Mouse (Mus musculus): Measurements from ENCODE around the gene Nfkbiz. TPM values are rescaled to one million over a fixed set of nuclear protein-coding genes. Genes with fewer than 3 reads are reported as not detected.
"Not testable (repeated sequence)": the region's sequence is repeated elsewhere in the genome, so short reads cannot be mapped to it uniquely, and the experiment has no call there.

Gene Nfkbiz
- polyA plus RNA-seq, 1 experiment from 2014 or later = 6.4 TPM

- no peak for ATAC-seq (ENCODE audit: insufficient number of reproducible peaks, low FRiP score, low TSS enrichment, low read depth)
- no peak overlapping the region for H3K4me2 ChIP-seq (replicated peaks)
- WGBS = 34% methylated on average over 4 of the region's 4 CpGs
- no peaks in the 10 kb centered on the region for H3K4me1 ChIP-seq
- no peaks in the 10 kb centered on the region for H3K36me3 ChIP-seq
- H3K4me3 ChIP-seq (replicated peaks) = no peak overlapping the region
- H3K27ac ChIP-seq (replicated peaks) = no peak overlapping the region
- no peaks in the 10 kb centered on the region for H3K27me3 ChIP-seq
- no peak overlapping the region for H3K9ac ChIP-seq
- no peaks in the 10 kb centered on the region for H3K9me3 ChIP-seq (replicated peaks)
Observed at GRCm38 (mm10) chr16:55852515-55852914, 13.8 kb upstream of the Nfkbiz start.

DNA sequence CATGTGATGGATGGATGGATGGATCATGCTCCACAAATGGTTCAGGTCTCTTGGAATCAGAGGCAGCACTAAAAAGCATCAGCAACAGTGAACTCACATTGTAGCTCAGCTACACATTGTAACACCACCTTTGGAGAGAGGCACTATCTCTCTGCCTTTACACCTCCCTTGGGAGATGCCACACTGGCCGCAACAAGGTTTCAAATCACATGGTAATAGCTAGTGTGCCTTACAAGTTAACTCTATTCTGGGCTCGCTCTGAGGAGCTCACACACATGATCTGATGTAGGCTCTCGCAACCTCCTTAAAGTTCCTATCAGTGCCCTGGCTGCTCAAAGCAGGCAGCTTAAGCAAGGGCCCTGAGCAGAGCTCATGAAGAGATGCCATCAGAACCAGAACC is 11.8 kb upstream of the Nfkbiz start:
- H3K27me3 ChIP-seq = no peaks in the 10 kb centered on the region
- H3K36me3 ChIP-seq = no peaks in the 10 kb centered on the region
- WGBS = 85% methylated on average over 3 of the region's 3 CpGs
- H3K27ac ChIP-seq (replicated peaks) = no peak overlapping the region
- H3K9me3 ChIP-seq (replicated peaks) = no peaks in the 10 kb centered on the region
- H3K4me2 ChIP-seq (replicated peaks) = no peak overlapping the region
- H3K4me3 ChIP-seq (replicated peaks) = no peak overlapping the region
- H3K4me1 ChIP-seq = no peaks in the 10 kb centered on the region
- ATAC-seq (ENCODE audit: insufficient number of reproducible peaks, low FRiP score, low TSS enrichment, low read depth) = no peak
- H3K9ac ChIP-seq = no peak overlapping the region

DNA sequence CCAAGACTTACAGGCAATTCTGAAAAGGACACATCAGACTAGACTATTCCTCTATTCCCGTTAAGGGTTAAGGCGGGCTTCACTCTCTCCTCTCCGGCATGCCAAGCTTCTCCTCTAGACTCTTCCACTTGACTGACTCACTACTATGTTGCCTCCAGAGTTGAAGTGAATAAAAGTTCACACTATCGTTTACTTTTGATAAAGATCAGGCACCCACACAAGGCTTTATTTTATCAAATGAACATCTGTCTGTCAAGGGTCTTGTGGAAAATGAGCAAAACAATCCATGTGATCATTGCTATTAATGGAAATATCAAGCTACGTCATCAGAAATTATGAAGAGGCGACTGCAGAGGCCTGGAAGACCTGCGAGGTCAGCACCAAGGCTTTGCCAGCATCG is 9.0 kb upstream of the Nfkbiz start:
- H3K4me3 ChIP-seq (replicated peaks) = no peak overlapping the region
- 84% methylated on average over 8 of the region's 8 CpGs for WGBS

DNA sequence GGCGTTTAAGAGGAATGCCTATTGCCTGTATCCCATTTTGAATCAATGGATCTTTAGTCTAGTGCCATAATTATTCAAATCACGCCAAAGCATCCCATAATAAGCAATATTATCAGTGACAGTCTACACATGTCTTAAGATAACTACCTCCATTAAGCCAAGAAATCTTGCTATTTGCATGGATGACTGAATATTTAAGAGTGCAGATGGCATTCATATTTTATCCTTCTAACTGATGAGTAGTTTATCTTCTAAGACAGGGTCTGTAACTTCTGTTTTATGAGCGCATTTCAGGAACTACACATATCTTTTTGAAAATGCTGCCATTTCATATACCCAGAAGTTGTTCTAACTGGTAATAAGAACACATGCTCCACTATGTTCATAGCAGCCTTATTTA is 6.1 kb upstream of the Nfkbiz start:
- WGBS = 96% methylated on average over 3 of the region's 3 CpGs
- Histone ChIP-seq H3K4me3 (replicated peaks) (no peak overlapping the region), H3K4me1 (no peaks in the 10 kb centered on the region), H3K27ac (replicated peaks) (no peak overlapping the region), H3K27me3 (no peaks in the 10 kb centered on the region), H3K36me3 (peaks cover 4% of the 10 kb centered on the region; the same call in 1 of the 2 replicates), H3K9ac (no peak overlapping the region), H3K9me3 (replicated peaks) (no peaks in the 10 kb centered on the region), H3K4me2 (replicated peaks) (no peak overlapping the region)
- ATAC-seq (ENCODE audit: insufficient number of reproducible peaks, low FRiP score, low TSS enrichment, low read depth) = no peak

More for the DNA sequence above, 9.0 kb upstream of the Nfkbiz start:
- Histone ChIP-seq H3K9ac (no peak overlapping the region), H3K27ac (replicated peaks) (no peak overlapping the region), H3K4me2 (replicated peaks) (no peak overlapping the region), H3K9me3 (replicated peaks) (no peaks in the 10 kb centered on the region), H3K4me1 (no peaks in the 10 kb centered on the region), H3K36me3 (peaks cover 4% of the 10 kb centered on the region; the same call in 1 of the 2 replicates), H3K27me3 (no peaks in the 10 kb centered on the region)
- no peak for ATAC-seq (ENCODE audit: insufficient number of reproducible peaks, low FRiP score, low TSS enrichment, low read depth)

DNA sequence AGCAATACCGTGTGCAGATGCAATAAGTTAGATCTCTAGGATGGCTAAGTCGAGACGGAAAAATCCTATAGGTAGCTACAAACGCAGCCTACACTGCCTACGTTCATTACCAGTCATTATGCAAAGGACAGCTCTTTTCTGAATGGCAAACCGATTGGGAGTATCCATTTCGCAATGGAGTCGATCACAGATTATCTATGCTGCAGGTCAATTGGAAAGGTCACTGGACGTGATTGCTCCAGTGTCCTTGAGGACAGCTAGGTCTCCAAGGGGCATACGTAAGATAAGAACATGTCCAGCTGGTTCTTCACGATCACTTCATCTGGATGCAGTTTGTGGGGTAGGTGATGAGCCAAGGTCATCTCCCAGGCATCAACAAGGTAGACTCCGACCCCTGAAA is 5.2 kb upstream of the Nfkbiz start:
- peaks cover 4% of the 10 kb centered on the region; the same call in 1 of the 2 replicates for H3K36me3 ChIP-seq
- H3K27me3 ChIP-seq = no peaks in the 10 kb centered on the region
- no peak overlapping the region for H3K4me2 ChIP-seq (replicated peaks)
- H3K27ac ChIP-seq (replicated peaks) = no peak overlapping the region
- no peaks in the 10 kb centered on the region for H3K9me3 ChIP-seq (replicated peaks)
- ATAC-seq (ENCODE audit: insufficient number of reproducible peaks, low FRiP score, low TSS enrichment, low read depth) = no peak
- no peaks in the 10 kb centered on the region for H3K4me1 ChIP-seq
- no peak overlapping the region for H3K9ac ChIP-seq
- 91% methylated on average over 12 of the region's 12 CpGs for WGBS
- no peak overlapping the region for H3K4me3 ChIP-seq (replicated peaks)

DNA sequence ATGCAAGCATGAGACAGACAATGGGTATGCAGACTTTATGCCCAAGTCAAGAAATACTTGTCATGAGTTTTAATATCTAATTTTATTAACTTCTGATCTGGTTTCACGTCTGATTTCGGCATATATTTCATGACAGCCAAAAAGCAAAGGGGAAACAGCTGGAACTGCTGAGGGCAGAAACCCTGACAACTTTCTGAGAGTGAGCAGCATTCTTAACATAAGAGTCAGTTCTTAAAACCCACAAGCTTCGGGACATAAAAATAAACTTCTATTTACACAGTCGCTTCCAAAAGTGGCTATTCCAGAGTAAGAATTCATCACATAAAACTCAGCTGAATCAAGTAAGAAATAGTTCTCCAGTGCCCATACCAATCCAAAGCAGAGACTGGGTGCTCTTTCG is 4.4 kb upstream of the Nfkbiz start:
- H3K9me3 ChIP-seq (replicated peaks) = no peaks in the 10 kb centered on the region
- H3K36me3 ChIP-seq = peaks cover 4% of the 10 kb centered on the region; the same call in 1 of the 2 replicates
- no peaks in the 10 kb centered on the region for H3K27me3 ChIP-seq
- no peak overlapping the region for H3K27ac ChIP-seq (replicated peaks)
- H3K9ac ChIP-seq = no peak overlapping the region
- no peak overlapping the region for H3K4me3 ChIP-seq (replicated peaks)
- no peaks in the 10 kb centered on the region for H3K4me1 ChIP-seq
- no peak for ATAC-seq (ENCODE audit: insufficient number of reproducible peaks, low FRiP score, low TSS enrichment, low read depth)
- no peak overlapping the region for H3K4me2 ChIP-seq (replicated peaks)
- 66% methylated on average over 5 of the region's 5 CpGs for WGBS

GRCm38 (mm10) chr16:55841506-55841905 is 2.8 kb upstream of the Nfkbiz start:
- no peaks in the 10 kb centered on the region for H3K4me1 ChIP-seq
- 88% methylated on average over 6 of the region's 6 CpGs for WGBS
- no peaks in the 10 kb centered on the region for H3K9me3 ChIP-seq (replicated peaks)
- no peaks in the 10 kb centered on the region for H3K27me3 ChIP-seq
- no peak for ATAC-seq (ENCODE audit: insufficient number of reproducible peaks, low FRiP score, low TSS enrichment, low read depth)
- H3K36me3 ChIP-seq = peaks cover 4% of the 10 kb centered on the region; the same call in 1 of the 2 replicates
- H3K4me2 ChIP-seq (replicated peaks) = no peak overlapping the region
- H3K27ac ChIP-seq (replicated peaks) = no peak overlapping the region
- H3K9ac ChIP-seq = no peak overlapping the region
- H3K4me3 ChIP-seq (replicated peaks) = no peak overlapping the region

GRCm38 (mm10) chr16:55838129-55838509 is 580 bp downstream of the Nfkbiz start:
- Histone ChIP-seq H3K9ac (peak overlapping the region; percentile 66), H3K27ac (replicated peaks) (peak overlapping the region; percentile 67), H3K4me2 (replicated peaks) (peak overlapping the region; percentile 70), H3K9me3 (replicated peaks) (no peaks in the 10 kb centered on the region), H3K36me3 (no peaks in the 10 kb centered on the region), H3K4me3 (replicated peaks) (peak overlapping the region; percentile 64), H3K4me1 (no peaks in the 10 kb centered on the region), H3K27me3 (no peaks in the 10 kb centered on the region)
- WGBS = 4% methylated on average over 3 of the region's 3 CpGs
- no peak for ATAC-seq (ENCODE audit: insufficient number of reproducible peaks, low FRiP score, low TSS enrichment, low read depth)

DNA sequence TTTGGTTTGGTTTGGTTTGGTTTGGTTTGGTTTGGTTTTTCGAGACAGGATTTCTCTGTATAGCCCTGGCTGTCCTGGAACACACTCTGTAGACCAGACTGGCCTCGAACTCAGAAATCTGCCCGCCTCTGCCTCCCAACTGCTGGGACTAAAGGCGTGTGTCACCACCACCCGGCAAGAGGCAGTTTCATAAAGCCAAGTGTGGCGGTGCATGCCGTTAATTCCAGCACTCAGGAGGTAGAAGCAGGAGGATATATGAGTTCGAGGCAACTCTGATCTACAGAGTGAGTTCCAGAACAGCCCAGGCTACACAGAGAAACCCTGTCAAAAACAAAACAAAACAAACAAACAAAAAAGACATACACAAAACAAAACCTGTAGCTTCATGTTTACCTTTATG is 1.0 kb downstream of the Nfkbiz start:
- H3K36me3 ChIP-seq; H3K9ac ChIP-seq; H3K4me1 ChIP-seq; ATAC-seq (ENCODE audit: insufficient number of reproducible peaks, low FRiP score, low TSS enrichment, low read depth); H3K27me3 ChIP-seq; H3K4me3 ChIP-seq (replicated peaks); H3K27ac ChIP-seq (replicated peaks); H3K9me3 ChIP-seq (replicated peaks): not testable (repeated sequence)
- WGBS = 93% methylated on average over 8 of the region's 8 CpGs
- peak overlapping the region; percentile 70 for H3K4me2 ChIP-seq (replicated peaks)

- no peak overlapping the region for H3K4me3 ChIP-seq (replicated peaks)
- no peak overlapping the region for H3K4me2 ChIP-seq (replicated peaks)
- H3K4me1 ChIP-seq = no peaks in the 10 kb centered on the region
- no peaks in the 10 kb centered on the region for H3K27me3 ChIP-seq
- WGBS = 80% methylated on average over 2 of the region's 2 CpGs
- H3K36me3 ChIP-seq = no peaks in the 10 kb centered on the region
- no peak overlapping the region for H3K9ac ChIP-seq
- no peak for ATAC-seq (ENCODE audit: insufficient number of reproducible peaks, low FRiP score, low TSS enrichment, low read depth)
- H3K27ac ChIP-seq (replicated peaks) = no peak overlapping the region
- no peaks in the 10 kb centered on the region for H3K9me3 ChIP-seq (replicated peaks)
Observed at GRCm38 (mm10) chr16:55837168-55837567, 1.5 kb downstream of the Nfkbiz start.

GRCm38 (mm10) chr16:55835798-55836197 is 2.9 kb downstream of the Nfkbiz start:
- H3K9ac ChIP-seq = no peak overlapping the region
- H3K36me3 ChIP-seq = no peaks in the 10 kb centered on the region
- H3K27me3 ChIP-seq = no peaks in the 10 kb centered on the region
- H3K4me3 ChIP-seq (replicated peaks) = no peak overlapping the region
- no peak overlapping the region for H3K27ac ChIP-seq (replicated peaks)
- no peak overlapping the region for H3K4me2 ChIP-seq (replicated peaks)
- no peaks in the 10 kb centered on the region for H3K9me3 ChIP-seq (replicated peaks)
- no peak for ATAC-seq (ENCODE audit: insufficient number of reproducible peaks, low FRiP score, low TSS enrichment, low read depth)
- H3K4me1 ChIP-seq = no peaks in the 10 kb centered on the region

DNA sequence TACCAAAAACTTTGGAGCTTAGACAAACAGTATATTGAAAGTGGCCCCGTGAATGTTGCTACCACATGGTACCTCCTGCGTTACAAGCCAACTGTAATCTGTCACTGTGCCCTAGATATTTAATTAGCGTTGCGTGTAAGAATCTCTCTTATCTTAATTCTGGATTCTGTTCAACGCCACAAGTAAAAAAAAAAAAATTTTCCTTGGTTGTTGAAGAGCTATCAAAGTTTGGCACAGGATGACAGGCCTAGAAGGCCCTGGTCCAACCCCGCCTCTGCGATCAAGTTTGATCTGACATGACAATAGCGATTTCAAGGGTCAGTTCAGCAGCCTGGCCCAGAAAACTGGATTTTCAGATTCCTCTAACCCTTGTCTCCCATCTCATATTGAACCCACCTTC is 6.1 kb downstream of the Nfkbiz start:
- Histone ChIP-seq H3K9me3 (replicated peaks) (no peaks in the 10 kb centered on the region), H3K4me2 (replicated peaks) (no peak overlapping the region), H3K9ac (no peak overlapping the region), H3K36me3 (no peaks in the 10 kb centered on the region), H3K27ac (replicated peaks) (no peak overlapping the region), H3K4me1 (no peaks in the 10 kb centered on the region), H3K27me3 (no peaks in the 10 kb centered on the region), H3K4me3 (replicated peaks) (no peak overlapping the region)
- ATAC-seq (ENCODE audit: insufficient number of reproducible peaks, low FRiP score, low TSS enrichment, low read depth) = no peak
- 91% methylated on average over 8 of the region's 8 CpGs for WGBS
